Mouse (Mus musculus): ENCODE results near the gene Polrmt.
A peak's percentile ranks its signal among the peaks of the same experiment; 100 is the strongest.

Polrmt gene

GRCm38 (mm10) chr10:79743161-79743560 lies 3.2 kb downstream of the Polrmt start:
- no peak for DNase-seq (ENCODE audit: low read depth, low spot score)

GRCm38 (mm10) chr10:79740863-79741262 lies 5.5 kb downstream of the Polrmt start:
- no peak for DNase-seq (ENCODE audit: low read depth, low spot score)

- no peak for DNase-seq (ENCODE audit: low read depth, low spot score)
These were observed 7.1 kb downstream of the Polrmt start for GRCm38 (mm10) chr10:79739234-79739633.

GRCm38 (mm10) chr10:79738259-79738658 lies 8.1 kb downstream of the Polrmt start:
- no peak for DNase-seq (ENCODE audit: low read depth, low spot score)

- DNase-seq (ENCODE audit: low read depth, low spot score): no peak
These were observed 9.7 kb downstream of the Polrmt start for GRCm38 (mm10) chr10:79736706-79737105.

GRCm38 (mm10) chr10:79735361-79735760 lies 11.0 kb downstream of the Polrmt start:
- DNase-seq (ENCODE audit: low read depth, low spot score): no peak

- DNase-seq (ENCODE audit: low read depth, low spot score): no peak
These were observed 12.5 kb downstream of the Polrmt start for GRCm38 (mm10) chr10:79733847-79734246.

- DNase-seq (ENCODE audit: low read depth, low spot score): no peak
These were observed 13.9 kb downstream of the Polrmt start for GRCm38 (mm10) chr10:79732500-79732899.

GRCm38 (mm10) chr10:79729357-79729965 lies 16.9 kb downstream of the Polrmt start:
- DNase-seq (ENCODE audit: low read depth, low spot score): no peak

- no peak for DNase-seq (ENCODE audit: low read depth, low spot score)
These were observed 17.8 kb downstream of the Polrmt start for GRCm38 (mm10) chr10:79728323-79729249.

GRCm38 (mm10) chr10:79726090-79726489 lies 20.3 kb downstream of the Polrmt start:
- no peak for DNase-seq (ENCODE audit: low read depth, low spot score)

GRCm38 (mm10) chr10:79723692-79724091 lies 22.7 kb downstream of the Polrmt start:
- DNase-seq (ENCODE audit: low read depth, low spot score): no peak

- DNase-seq (ENCODE audit: low read depth, low spot score): no peak
These were observed 23.3 kb downstream of the Polrmt start for GRCm38 (mm10) chr10:79723047-79723446.

- DNase-seq (ENCODE audit: low read depth, low spot score): no peak
These were observed 25.3 kb downstream of the Polrmt start for GRCm38 (mm10) chr10:79721089-79721488.

- no peak for DNase-seq (ENCODE audit: low read depth, low spot score)
These were observed 28.6 kb downstream of the Polrmt start for GRCm38 (mm10) chr10:79717640-79718357.

- DNase-seq (ENCODE audit: low read depth, low spot score): no peak
These were observed 29.4 kb downstream of the Polrmt start for GRCm38 (mm10) chr10:79716988-79717355.

GRCm38 (mm10) chr10:79716254-79716987 lies 30.0 kb downstream of the Polrmt start, which contains the start of gene Hcn2:
TSS of gene Hcn2 (plus strand) at chr10:79716634.
- no peak for DNase-seq (ENCODE audit: low read depth, low spot score)

- no peak for DNase-seq (ENCODE audit: low read depth, low spot score)
These were observed 31.4 kb downstream of the Polrmt start for GRCm38 (mm10) chr10:79714996-79715395.

- no peak for DNase-seq (ENCODE audit: low read depth, low spot score)
These were observed 33.2 kb downstream of the Polrmt start for GRCm38 (mm10) chr10:79713163-79713562.

GRCm38 (mm10) chr10:79712499-79713126 lies 33.8 kb downstream of the Polrmt start:
- peak; percentile 57 for DNase-seq (ENCODE audit: low read depth, low spot score)

- no peak for DNase-seq (ENCODE audit: low read depth, low spot score)
These were observed 34.4 kb downstream of the Polrmt start for GRCm38 (mm10) chr10:79712029-79712428.

Measured in retina, adult 2 months (tissue).